Mouse (Mus musculus) thymus, adult 2 months (tissue): ENCODE data around the gene Pex14.

ENCODE experiments used
- CTCF ChIP-seq: fragments of 200-500 bp; IDR thresholded peaks from 2 replicates; pipeline ENCODE4 v1.5.1; 2012; ENCODE audit warnings: mild to moderate bottlenecking, control low read depth, low read length, moderate library complexity, borderline replicate concordance; ENCODE audit not compliant: control insufficient read depth, poor library complexity, insufficient read depth; ENCODE audit errors: extremely low read depth
- POLR2A ChIP-seq: fragments of 200-500 bp; IDR thresholded peaks from 2 replicates; pipeline ENCODE4 v1.6.1; 2012; ENCODE audit warnings: mild to moderate bottlenecking, low read length, control low read depth, moderate library complexity; ENCODE audit not compliant: control insufficient read depth, poor library complexity, insufficient read depth; ENCODE audit errors: extremely low read depth

DNA sequence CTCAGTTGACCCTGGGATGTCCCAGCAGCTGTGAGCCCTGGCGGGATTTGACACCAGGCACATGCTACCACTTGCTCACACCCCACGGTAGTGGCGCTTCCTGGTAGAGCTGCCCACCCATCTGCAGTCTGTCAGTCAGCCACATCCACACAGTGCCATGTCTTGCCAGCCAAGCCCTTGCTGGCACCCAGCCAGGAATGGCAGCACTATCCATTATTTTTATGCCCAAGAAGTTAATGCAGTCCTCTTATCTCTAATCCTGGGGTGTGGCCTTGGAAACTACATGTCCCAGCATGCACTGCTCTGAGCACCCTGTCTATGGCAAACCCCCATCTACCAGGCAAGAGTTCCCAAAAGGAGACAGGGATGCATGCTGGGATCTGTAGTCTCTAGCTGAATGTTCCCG is 154.2 kb downstream of the Pex14 start:
- no peak for TF ChIP-seq POLR2A
- TF ChIP-seq CTCF: no peak
